Mouse (Mus musculus) heart, embryonic 11.5 days (tissue): Measurements from ENCODE around the gene Hemk1. TPM values are rescaled to one million over a fixed set of nuclear protein-coding genes. Genes with fewer than 3 reads are reported as not detected.

Experiments used
- ATAC-seq: fragments of 200-750 bp; cut with Nextera tagmentation; replicated peaks from 2 replicates; pipeline ENCODE4 v1.8.0; 2017; ENCODE audit warnings: moderate library complexity; ENCODE audit not compliant: insufficient number of reproducible peaks, low FRiP score, low TSS enrichment
- H3K27ac ChIP-seq: fragments of 300-500 bp; sonication (generic); 2 replicates; pipeline ENCODE4 v1.5.1; 2014; ENCODE audit warnings: mild to moderate bottlenecking, low read depth, low read length
- H3K27me3 ChIP-seq: fragments of 300-500 bp; sonication (generic); 2 replicates; pipeline ENCODE4 v1.6.1; 2014; ENCODE audit warnings: mild to moderate bottlenecking, low read length, mixed read lengths; ENCODE audit not compliant: control insufficient read depth, insufficient read depth
- H3K36me3 ChIP-seq: fragments of 300-500 bp; sonication (generic); 2 replicates; pipeline ENCODE4 v1.6.1; 2014; ENCODE audit warnings: mild to moderate bottlenecking, low read length, moderate library complexity, mixed read lengths; ENCODE audit not compliant: control insufficient read depth, insufficient read depth
- H3K4me1 ChIP-seq: fragments of 300-500 bp; sonication (generic); 2 replicates; pipeline ENCODE4 v1.6.1; 2014; ENCODE audit warnings: low read length; ENCODE audit not compliant: control insufficient read depth, insufficient read depth
- H3K4me2 ChIP-seq: fragments of 300-500 bp; sonication (generic); 2 replicates; pipeline ENCODE4 v1.6.1; 2014; ENCODE audit warnings: mild to moderate bottlenecking, moderate library complexity
- H3K4me3 ChIP-seq: fragments of 300-500 bp; sonication (generic); 2 replicates; pipeline ENCODE4 v1.5.1; 2014; ENCODE audit warnings: low read depth, low read length
- H3K9ac ChIP-seq: fragments of 300-500 bp; sonication (generic); 2 replicates; pipeline ENCODE4 v1.6.1; 2014; ENCODE audit warnings: mild to moderate bottlenecking, low read depth, low read length, moderate library complexity
- H3K9me3 ChIP-seq: fragments of 300-500 bp; sonication (generic); replicated peaks from 2 replicates; pipeline ENCODE4 v1.6.1; 2016; ENCODE audit warnings: low read length; ENCODE audit not compliant: control insufficient read depth
- WGBS: fragments of 180-500 bp; shearing (Covaris S2); extraction: QIAGEN DNeasy Blood & Tissue Kit; methylation state at CpG from one replicate; pipeline ENCODE4 v1.1.7; 2014; ENCODE audit not compliant: insufficient replicate concordance; 5-methylcytosine and 5-hydroxymethylcytosine counted together
- polyA plus RNA-seq: library from polyadenylated mRNA; unstranded; fragments of >200 nt; fragmentation: Nextera tagmentation; extraction: Ambion mirVana; gene quantifications from 2 replicates; pipeline ENCODE4 v1.2.1, GENCODE M21; 2014

The Hemk1 gene
- polyA plus RNA-seq, 1 experiment from 2014 or later = 12.1 TPM

- H3K9me3 ChIP-seq = no peaks in the 10 kb centered on the region
- no peaks in the 10 kb centered on the region for H3K27me3 ChIP-seq
- no peak overlapping the region for H3K27ac ChIP-seq
- no peak overlapping the region for H3K4me3 ChIP-seq
- H3K36me3 ChIP-seq = 0 out of 2 replicates have a peak, but pooled peaks cover 7% of the 10 kb centered on the region
- 76% methylated on average over 5 of the region's 5 CpGs for WGBS
- ATAC-seq = no peak
- no peak overlapping the region for H3K4me2 ChIP-seq
- H3K9ac ChIP-seq = no peak overlapping the region
- H3K4me1 ChIP-seq = peaks cover 49% of the 10 kb centered on the region
Observed at GRCm38 (mm10) chr9:107303900-107304299, 34.2 kb downstream of the Hemk1 start.

GRCm38 (mm10) chr9:107303121-107303820 is 34.9 kb downstream of the Hemk1 start:
- Histone ChIP-seq H3K4me2 (no peak overlapping the region), H3K27ac (peak overlapping the region; percentile 57; the same call in 1 of the 2 replicates), H3K36me3 (0 out of 2 replicates have a peak, but pooled peaks cover 7% of the 10 kb centered on the region), H3K4me1 (peaks cover 54% of the 10 kb centered on the region), H3K9me3 (no peaks in the 10 kb centered on the region), H3K4me3 (no peak overlapping the region), H3K27me3 (no peaks in the 10 kb centered on the region), H3K9ac (0 out of 2 replicates have a peak overlapping the region, but pooled peaks have one; percentile 39)
- ATAC-seq = no peak
- WGBS = 65% methylated on average over 9 of the region's 9 CpGs

GRCm38 (mm10) chr9:107302592-107302991 is 35.6 kb downstream of the Hemk1 start:
- 42% methylated on average over 7 of the region's 7 CpGs for WGBS
- Histone ChIP-seq H3K27me3 (no peaks in the 10 kb centered on the region), H3K9me3 (no peaks in the 10 kb centered on the region), H3K4me1 (peaks cover 53% of the 10 kb centered on the region), H3K4me3 (no peak overlapping the region), H3K27ac (peak overlapping the region; percentile 57; the same call in 1 of the 2 replicates), H3K9ac (no peak overlapping the region), H3K4me2 (no peak overlapping the region; the same call in 1 of the 2 replicates), H3K36me3 (0 out of 2 replicates have a peak, but pooled peaks cover 7% of the 10 kb centered on the region)
- no peak for ATAC-seq

GRCm38 (mm10) chr9:107301554-107302331 is 36.4 kb downstream of the Hemk1 start:
- no peaks in the 10 kb centered on the region for H3K27me3 ChIP-seq
- no peaks in the 10 kb centered on the region for H3K9me3 ChIP-seq
- H3K4me2 ChIP-seq = no peak overlapping the region
- H3K27ac ChIP-seq = peak overlapping the region; percentile 46
- ATAC-seq = no peak
- peaks cover 51% of the 10 kb centered on the region for H3K4me1 ChIP-seq
- 0 out of 2 replicates have a peak, but pooled peaks cover 7% of the 10 kb centered on the region for H3K36me3 ChIP-seq
- no peak overlapping the region for H3K4me3 ChIP-seq
- no peak overlapping the region for H3K9ac ChIP-seq
- WGBS = 67% methylated on average over 17 of the region's 17 CpGs

- no peak overlapping the region for H3K4me2 ChIP-seq
- H3K9me3 ChIP-seq = no peaks in the 10 kb centered on the region
- no peak for ATAC-seq
- H3K4me1 ChIP-seq = peaks cover 47% of the 10 kb centered on the region
- no peak overlapping the region for H3K4me3 ChIP-seq
- 0 out of 2 replicates have a peak, but pooled peaks cover 7% of the 10 kb centered on the region for H3K36me3 ChIP-seq
- no peak overlapping the region for H3K9ac ChIP-seq
- 86% methylated on average over 30 of the region's 30 CpGs for WGBS
- no peak overlapping the region for H3K27ac ChIP-seq
- no peaks in the 10 kb centered on the region for H3K27me3 ChIP-seq
Observed at GRCm38 (mm10) chr9:107300224-107300973, 37.8 kb downstream of the Hemk1 start.

- no peak overlapping the region for H3K27ac ChIP-seq
- WGBS = 91% methylated on average over 7 of the region's 7 CpGs
- H3K4me1 ChIP-seq = peaks cover 45% of the 10 kb centered on the region
- H3K4me3 ChIP-seq = no peak overlapping the region
- no peaks in the 10 kb centered on the region for H3K27me3 ChIP-seq
- H3K36me3 ChIP-seq = 0 out of 2 replicates have a peak, but pooled peaks cover 7% of the 10 kb centered on the region
- no peaks in the 10 kb centered on the region for H3K9me3 ChIP-seq
- no peak for ATAC-seq
- H3K4me2 ChIP-seq = no peak overlapping the region; the same call in 1 of the 2 replicates
- H3K9ac ChIP-seq = no peak overlapping the region
Observed at GRCm38 (mm10) chr9:107299783-107300182, 38.4 kb downstream of the Hemk1 start.

- no peaks in the 10 kb centered on the region for H3K27me3 ChIP-seq
- H3K27ac ChIP-seq = no peak overlapping the region; the same call in 1 of the 2 replicates
- H3K4me2 ChIP-seq = peak overlapping the region; percentile 97
- no peaks in the 10 kb centered on the region for H3K9me3 ChIP-seq
- H3K4me1 ChIP-seq = peaks cover 45% of the 10 kb centered on the region
- H3K4me3 ChIP-seq = peak overlapping the region; percentile 6
- ATAC-seq = no peak
- H3K36me3 ChIP-seq = 0 out of 2 replicates have a peak, but pooled peaks cover 7% of the 10 kb centered on the region
- 85% methylated on average over 6 of the region's 6 CpGs for WGBS
- H3K9ac ChIP-seq = peak overlapping the region; percentile 3; the same call in 1 of the 2 replicates
Observed at GRCm38 (mm10) chr9:107298876-107299275, 39.3 kb downstream of the Hemk1 start.
